Mouse (Mus musculus): ENCODE measurements around the gene Ntn4.

The Ntn4 gene

DNA sequence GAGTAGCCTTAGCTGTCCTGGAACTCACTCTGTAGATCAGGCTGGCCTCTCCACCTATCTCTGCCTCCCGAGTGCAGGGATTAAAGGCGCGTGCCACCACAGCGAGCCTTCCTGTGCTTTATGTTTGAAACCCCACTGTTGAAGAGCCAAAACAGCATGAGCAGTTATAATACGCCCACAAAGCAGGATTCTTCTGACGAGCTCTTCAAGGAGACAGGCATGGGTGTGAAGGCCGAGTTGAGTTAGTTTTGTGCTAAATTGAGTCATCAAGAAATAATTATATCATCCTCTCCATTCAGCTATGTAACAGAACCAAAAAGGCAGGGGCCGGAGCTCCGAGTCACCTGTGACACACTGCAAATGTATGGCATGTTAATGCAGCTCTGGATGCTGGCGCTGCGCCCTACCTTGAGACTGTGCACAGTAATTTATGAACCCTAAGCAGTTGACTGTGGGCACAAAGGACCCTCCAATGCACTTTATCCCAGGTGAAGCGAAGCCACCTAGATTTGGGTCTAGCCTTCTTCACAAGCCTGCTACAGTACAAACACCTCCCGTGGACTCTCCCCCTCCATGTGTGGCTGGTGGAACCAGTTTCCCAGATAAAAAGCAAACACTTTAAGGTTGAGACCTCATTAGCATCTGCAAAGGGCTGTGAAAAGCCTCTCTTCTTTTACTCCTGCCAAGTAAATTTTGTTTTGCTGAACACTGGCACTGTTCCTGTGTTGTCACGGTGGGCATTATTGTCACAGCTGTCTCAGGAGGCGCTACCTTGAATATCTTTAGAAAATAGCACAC lies 142.9 kb downstream of the Ntn4 start:
- no peak for DNase-seq (ENCODE audit: low spot score in 2 of 2)
